Mouse (Mus musculus) MEL (cell line): ENCODE measurements around the gene Ezh1. TPM values are rescaled to one million over a fixed set of nuclear protein-coding genes. Genes with fewer than 3 reads are reported as not detected.

Experiments used
- DNase-seq: peaks from one replicate; pipeline ENCODE4 v3.0.0; 2011; ENCODE audit warnings: low read depth, low spot score
- H3K27ac ChIP-seq: 2 replicates; pipeline ENCODE4 v1.5.1; 2012; ENCODE audit warnings: low read depth, mild to moderate bottlenecking, control low read depth, low read length, moderate library complexity; ENCODE audit not compliant: control insufficient read depth
- H3K27me3 ChIP-seq, 2 experiments: fragments of 150-350 bp in 1 of 2; sonication (generic) in 1 of 2; 2 replicates each; pipeline ENCODE4 v1.6.1; 2012; ENCODE audit warnings: low read length in 2 of 2, mild to moderate bottlenecking in 2 of 2, improper control_type of control experiment in 1 of 2, moderate library complexity in 1 of 2; ENCODE audit not compliant: insufficient read depth in 2 of 2, control insufficient read depth in 1 of 2
- H3K36me3 ChIP-seq, 2 experiments: 2 replicates each; pipeline ENCODE4 v1.6.1; 2012 to 2014; ENCODE audit warnings: low read length in 2 of 2, improper control_type of control experiment in 1 of 2, inconsistent platforms in 1 of 2, mild to moderate bottlenecking in 1 of 2; ENCODE audit not compliant: insufficient read depth in 2 of 2, control insufficient read depth in 1 of 2
- H3K4me1 ChIP-seq, 2 experiments: fragments of 150-350 bp in 1 of 2; sonication (generic) in 1 of 2; 2 replicates each; pipeline ENCODE4 v1.6.1; 2012; ENCODE audit warnings: low read length in 2 of 2, improper control_type of control experiment in 1 of 2, mild to moderate bottlenecking in 1 of 2; ENCODE audit not compliant: insufficient read depth in 2 of 2, control insufficient read depth in 1 of 2
- H3K4me3 ChIP-seq, 2 experiments: fragments of 150-350 bp in 1 of 2; sonication (generic) in 1 of 2; 2 replicates each; pipeline ENCODE4 v1.5.1; 2012; ENCODE audit warnings: low read depth in 2 of 2, low read length in 2 of 2, mild to moderate bottlenecking in 2 of 2, moderate library complexity in 2 of 2, control low read depth in 1 of 2, improper control_type of control experiment in 1 of 2; ENCODE audit not compliant: control insufficient read depth in 1 of 2, insufficient read depth in 1 of 2
- H3K79me2 ChIP-seq: 2 replicates; pipeline ENCODE4 v1.6.1; 2012; ENCODE audit warnings: mild to moderate bottlenecking, low read length, moderate library complexity; ENCODE audit not compliant: control insufficient read depth, poor library complexity, insufficient read depth
- H3K9ac ChIP-seq: 2 replicates; pipeline ENCODE4 v1.6.1; 2012; ENCODE audit warnings: low read depth, mild to moderate bottlenecking, control low read depth, low read length, moderate library complexity; ENCODE audit not compliant: control insufficient read depth, poor library complexity, severe bottlenecking
- H3K9me3 ChIP-seq: fragments of 150-350 bp; sonication (generic); replicated peaks from 2 replicates; pipeline ENCODE4 v1.6.1; 2012; ENCODE audit warnings: mild to moderate bottlenecking, low read length, improper control_type of control experiment, moderate library complexity; ENCODE audit not compliant: insufficient read depth
- BHLHE40 ChIP-seq: IDR thresholded peaks from 2 replicates; pipeline ENCODE4 v1.6.1; 2012; ENCODE audit warnings: low read depth, mild to moderate bottlenecking, inconsistent platforms, low read length, improper control_type of control experiment, borderline replicate concordance
- CTCF ChIP-seq, 3 experiments: IDR thresholded peaks in 2 of 3; conservative IDR thresholded peaks in 1 of 3; 2 replicates each; pipeline ENCODE4 v1.5.1; 2011 to 2012; ENCODE audit warnings: low read length in 3 of 3, low read depth in 2 of 3, mild to moderate bottlenecking in 2 of 3, improper control_type of control experiment in 1 of 3, inconsistent platforms in 1 of 3, mixed read lengths in 1 of 3, moderate library complexity in 1 of 3; ENCODE audit not compliant: control insufficient read depth in 1 of 3, insufficient read depth in 1 of 3, poor library complexity in 1 of 3, severe bottlenecking in 1 of 3
- E2F4 ChIP-seq: IDR thresholded peaks from 2 replicates; pipeline ENCODE4 v1.6.1; 2011; ENCODE audit warnings: low read depth, low read length, improper control_type of control experiment, borderline replicate concordance
- ELF1 ChIP-seq: IDR thresholded peaks from 2 replicates; pipeline ENCODE4 v1.6.1; 2014; ENCODE audit warnings: low read depth, mild to moderate bottlenecking, inconsistent platforms, low read length, improper control_type of control experiment, moderate library complexity
- EP300 ChIP-seq, 2 experiments: IDR thresholded peaks; 2 replicates each; pipeline ENCODE4 v1.6.1; 2011; ENCODE audit warnings: improper control_type of control experiment in 2 of 2, low read length in 2 of 2, low read depth in 1 of 2, mild to moderate bottlenecking in 1 of 2
- ETS1 ChIP-seq: IDR thresholded peaks from 2 replicates; pipeline ENCODE4 v1.6.1; 2012; ENCODE audit warnings: low read depth, mild to moderate bottlenecking, inconsistent platforms, low read length, improper control_type of control experiment, moderate library complexity
- GABPA ChIP-seq: IDR thresholded peaks from 2 replicates; pipeline ENCODE4 v1.6.1; 2012; ENCODE audit warnings: low read depth, mild to moderate bottlenecking, inconsistent platforms, low read length, improper control_type of control experiment, moderate library complexity
- HCFC1 ChIP-seq: IDR thresholded peaks from 2 replicates; pipeline ENCODE4 v1.6.1; 2012; ENCODE audit warnings: low read depth, mild to moderate bottlenecking, inconsistent platforms, low read length, improper control_type of control experiment, moderate library complexity
- KAT2A ChIP-seq: conservative IDR thresholded peaks from 2 replicates; pipeline ENCODE4 v1.6.1; 2012; ENCODE audit warnings: low read depth, low read length, improper control_type of control experiment, inconsistent platforms
- MAX ChIP-seq: IDR thresholded peaks from 2 replicates; pipeline ENCODE4 v1.6.1; 2011; ENCODE audit warnings: low read length, improper control_type of control experiment
- MAZ ChIP-seq: IDR thresholded peaks from 2 replicates; pipeline ENCODE4 v1.6.1; 2012; ENCODE audit warnings: low read depth, mild to moderate bottlenecking, inconsistent platforms, low read length, improper control_type of control experiment
- MXI1 ChIP-seq: IDR thresholded peaks from 2 replicates; pipeline ENCODE4 v1.6.1; 2011; ENCODE audit warnings: mild to moderate bottlenecking, low read depth, low read length, improper control_type of control experiment
- MYB ChIP-seq: IDR thresholded peaks from 2 replicates; pipeline ENCODE4 v1.6.1; 2011; ENCODE audit warnings: mild to moderate bottlenecking, low read depth, low read length, improper control_type of control experiment
- NELFE ChIP-seq: IDR thresholded peaks from 2 replicates; pipeline ENCODE4 v1.6.1; 2011; ENCODE audit warnings: low read depth, low read length, improper control_type of control experiment
- POLR2A ChIP-seq, 2 experiments: IDR thresholded peaks; 2 replicates each; pipeline ENCODE4 v1.6.1; 2011 to 2012; ENCODE audit warnings: low read length in 2 of 2, mild to moderate bottlenecking in 2 of 2, control low read depth in 1 of 2, improper control_type of control experiment in 1 of 2, low read depth in 1 of 2, moderate library complexity in 1 of 2; ENCODE audit not compliant: control insufficient read depth in 1 of 2, insufficient read depth in 1 of 2, poor library complexity in 1 of 2
- POLR2AphosphoS2 ChIP-seq: IDR thresholded peaks from 2 replicates; pipeline ENCODE4 v1.6.1; 2011; ENCODE audit warnings: low read length, improper control_type of control experiment
- POLR2AphosphoS5 ChIP-seq: IDR thresholded peaks from 2 replicates; pipeline ENCODE4 v1.6.1; 2012; ENCODE audit warnings: low read depth, borderline replicate concordance, mild to moderate bottlenecking, inconsistent platforms, low read length, moderate library complexity, mixed read lengths
- RAD21 ChIP-seq: IDR thresholded peaks from 2 replicates; pipeline ENCODE4 v1.6.1; 2011; ENCODE audit warnings: mild to moderate bottlenecking, low read depth, low read length, improper control_type of control experiment
- RCOR1 ChIP-seq: IDR thresholded peaks from 2 replicates; pipeline ENCODE4 v1.6.1; 2012; ENCODE audit warnings: low read depth, mild to moderate bottlenecking, inconsistent platforms, low read length, improper control_type of control experiment
- SIN3A ChIP-seq: IDR thresholded peaks from 2 replicates; pipeline ENCODE4 v1.6.1; 2012; ENCODE audit warnings: low read length, improper control_type of control experiment, inconsistent platforms
- SMC3 ChIP-seq: IDR thresholded peaks from 2 replicates; pipeline ENCODE4 v1.6.1; 2011; ENCODE audit warnings: low read depth, low read length, improper control_type of control experiment
- TBP ChIP-seq: IDR thresholded peaks from 2 replicates; pipeline ENCODE4 v1.8.0; 2011; ENCODE audit warnings: low read depth, low read length, improper control_type of control experiment
- USF2 ChIP-seq, 2 experiments: IDR thresholded peaks; 2 replicates each; pipeline ENCODE4 v1.6.1; 2011 to 2012; ENCODE audit warnings: improper control_type of control experiment in 2 of 2, low read length in 2 of 2, borderline replicate concordance in 1 of 2, inconsistent platforms in 1 of 2, low read depth in 1 of 2, mild to moderate bottlenecking in 1 of 2; ENCODE audit not compliant: insufficient read depth in 1 of 2
- ZC3H11A ChIP-seq: IDR thresholded peaks from 2 replicates; pipeline ENCODE4 v1.6.1; 2012; ENCODE audit warnings: low read depth, mild to moderate bottlenecking, inconsistent platforms, low read length, improper control_type of control experiment
- polyA plus RNA-seq, 2 experiments: library from polyadenylated mRNA; stranded (reverse) in 1 of 2; unstranded in 1 of 2; fragments of >175 nt in 1 of 2; fragments of >200 nt in 1 of 2; gene quantifications; 2 replicates each; pipeline versions ENCODE4 v1.2.1 to v1.2.4; 2012; ENCODE audit warnings: low replicate concordance in 2 of 2, low read depth in 1 of 2; ENCODE audit not compliant: insufficient read length in 2 of 2, insufficient read depth in 1 of 2, missing spikeins in 1 of 2
- total RNA-seq: library from RNA; depleted of rRNA; stranded (reverse); fragments of 300-350 nt; gene quantifications from 2 replicates; pipeline ENCODE4 v1.2.3, GENCODE M21; 2012

The Ezh1 gene
- total and polyA plus RNA-seq, 3 experiments = 5.0 to 8.4 TPM; not detected in 1

GRCm38 (mm10) chr11:101216936-101217335, 9.3 kb downstream of the Ezh1 start:
- peaks cover 9 to 14% of the 10 kb centered on the region in 2 experiments for H3K4me1 ChIP-seq
- no peaks in the 10 kb centered on the region for H3K79me2 ChIP-seq
- TF ChIP-seq ELF1 (no peak), BHLHE40 (no peak), SIN3A (no peak), MXI1 (no peak)
- peaks cover 0 to 15% of the 10 kb centered on the region in 2 experiments; a peak in 3 of 4 replicates for H3K36me3 ChIP-seq
- H3K27ac ChIP-seq = no peak overlapping the region
- DNase-seq = no peak
- no peak overlapping the region for H3K9ac ChIP-seq
- H3K4me3 ChIP-seq = no peak overlapping the region
- H3K27me3 ChIP-seq = no peaks in the 10 kb centered on the region
- H3K9me3 ChIP-seq = no peaks in the 10 kb centered on the region

- Histone ChIP-seq H3K9ac (no peak overlapping the region), H3K36me3 (no peaks in the 10 kb centered on the region; a peak in 1 of 4 replicates), H3K4me1 (no peaks in the 10 kb centered on the region), H3K27me3 (no peaks in the 10 kb centered on the region), H3K9me3 (no peaks in the 10 kb centered on the region), H3K79me2 (no peaks in the 10 kb centered on the region), H3K4me3 (no peak overlapping the region), H3K27ac (no peak overlapping the region)
- TF ChIP-seq POLR2A (IDR thresholded peaks at IDR 0.05; ENCODE audit: control insufficient read depth in 1 of 2, insufficient read depth in 1 of 2, low read depth in 1 of 2, low read length in 2 of 2, poor library complexity in 1 of 2) = no peak
- TF ChIP-seq ELF1 = no peak
- TF ChIP-seq CTCF (IDR thresholded peaks at IDR 0.05 in 2 of 3, conservative IDR thresholded peaks at IDR 0.05 in 1 of 3; ENCODE audit: control insufficient read depth in 1 of 3, insufficient read depth in 1 of 3, low read depth in 2 of 3, low read length in 3 of 3, poor library complexity in 1 of 3, severe bottlenecking in 1 of 3) = peak in 2 of 3 experiments; percentile 67 to 97; a peak in 4 of 6 replicates
- TF ChIP-seq RAD21 = peak; percentile 98
- TF ChIP-seq USF2 (IDR thresholded peaks at IDR 0.05; ENCODE audit: borderline replicate concordance in 1 of 2, insufficient read depth in 1 of 2, low read depth in 1 of 2, low read length in 2 of 2) = no peak
- TF ChIP-seq HCFC1 = no peak
- peak; percentile 96 for TF ChIP-seq SMC3
- TF ChIP-seq ZC3H11A = peak; percentile 94
- 0 out of 2 replicates have a peak, but pooled peaks have one; percentile 43 for TF ChIP-seq TBP
- TF ChIP-seq SIN3A = peak; percentile 26; the same call in 1 of the 2 replicates
- DNase-seq = peak; percentile 88
These were observed 14.3 kb downstream of the Ezh1 start for GRCm38 (mm10) chr11:101211970-101212369.

- no peak overlapping the region for H3K9ac ChIP-seq
- DNase-seq = peak; percentile 72
- H3K36me3 ChIP-seq = no peaks in the 10 kb centered on the region; a peak in 1 of 4 replicates
- TF ChIP-seq MYB (no peak), SIN3A (no peak), RCOR1 (no peak), KAT2A (no peak), MAX (no peak), E2F4 (no peak), ZC3H11A (peak; percentile 53), GABPA (no peak), SMC3 (peak; percentile 88), POLR2AphosphoS2 (no peak), USF2 (IDR thresholded peaks at IDR 0.05; ENCODE audit: borderline replicate concordance in 1 of 2, insufficient read depth in 1 of 2, low read depth in 1 of 2, low read length in 2 of 2) (no peak), NELFE (no peak), POLR2AphosphoS5 (no peak), EP300 (IDR thresholded peaks at IDR 0.05; ENCODE audit: low read depth in 1 of 2, low read length in 2 of 2) (no peak), CTCF (IDR thresholded peaks at IDR 0.05 in 2 of 3, conservative IDR thresholded peaks at IDR 0.05 in 1 of 3; ENCODE audit: control insufficient read depth in 1 of 3, insufficient read depth in 1 of 3, low read depth in 2 of 3, low read length in 3 of 3, poor library complexity in 1 of 3, severe bottlenecking in 1 of 3) (peak; percentile 88 to 95 (median 93)), BHLHE40 (no peak), POLR2A (IDR thresholded peaks at IDR 0.05; ENCODE audit: control insufficient read depth in 1 of 2, insufficient read depth in 1 of 2, low read depth in 1 of 2, low read length in 2 of 2, poor library complexity in 1 of 2) (no peak), MAZ (no peak), RAD21 (peak; percentile 75), ETS1 (no peak)
These were observed 25.3 kb downstream of the Ezh1 start for GRCm38 (mm10) chr11:101200986-101201385.

More at GRCm38 (mm10) chr11:101200986-101201385, 25.3 kb downstream of the Ezh1 start:
- Histone ChIP-seq H3K4me3 (no peak overlapping the region), H3K27me3 (no peaks in the 10 kb centered on the region), H3K79me2 (no peaks in the 10 kb centered on the region), H3K27ac (no peak overlapping the region), H3K4me1 (no peaks in the 10 kb centered on the region), H3K9me3 (no peaks in the 10 kb centered on the region)
